Mouse (Mus musculus) lung, embryonic 14.5 days (tissue): ENCODE measurements around the gene Yod1. TPM values are rescaled to one million over a fixed set of nuclear protein-coding genes. Genes with fewer than 3 reads are reported as not detected.

Experiments
- ATAC-seq: fragments of 200-750 bp; cut with Nextera tagmentation; 2 replicates; pipeline ENCODE4 v1.8.0; 2017; ENCODE audit warnings: mild to moderate bottlenecking, moderate TSS enrichment, moderate library complexity; ENCODE audit not compliant: insufficient read depth
- DNase-seq: peaks from one replicate; pipeline ENCODE4 v3.0.0-alpha.2; 2015
- H3K27ac ChIP-seq: fragments of 300-500 bp; sonication (generic); 2 replicates; pipeline ENCODE4 v1.5.1; 2014; ENCODE audit warnings: low read depth, mild to moderate bottlenecking, moderate library complexity
- H3K27me3 ChIP-seq: fragments of 300-500 bp; sonication (generic); 2 replicates; pipeline ENCODE4 v1.6.1; 2014; ENCODE audit warnings: low read length, control low read depth; ENCODE audit not compliant: insufficient read depth
- H3K36me3 ChIP-seq: fragments of 300-500 bp; sonication (generic); 2 replicates; pipeline ENCODE4 v1.6.1; 2014; ENCODE audit warnings: control low read depth; ENCODE audit not compliant: insufficient read depth
- H3K4me1 ChIP-seq: fragments of 300-500 bp; sonication (generic); 2 replicates; pipeline ENCODE4 v1.6.1; 2014; ENCODE audit warnings: antibody characterized with exemption, control low read depth; ENCODE audit not compliant: insufficient read depth
- H3K4me2 ChIP-seq: fragments of 300-500 bp; sonication (generic); 2 replicates; pipeline ENCODE4 v1.6.1; 2014; ENCODE audit warnings: mild to moderate bottlenecking
- H3K4me3 ChIP-seq: fragments of 300-500 bp; sonication (generic); 2 replicates; pipeline ENCODE4 v1.5.1; 2014; ENCODE audit warnings: low read depth, low read length
- H3K9ac ChIP-seq: fragments of 300-500 bp; sonication (generic); 2 replicates; pipeline ENCODE4 v1.6.1; 2014
- H3K9me3 ChIP-seq: fragments of 300-500 bp; sonication (generic); 2 replicates; pipeline ENCODE4 v1.6.1; 2016; ENCODE audit warnings: low read depth, low read length, control low read depth
- CTCF ChIP-seq: IDR thresholded peaks from 2 replicates; pipeline ENCODE4 v1.5.1; 2016; ENCODE audit warnings: antibody characterized with exemption, low read depth
- WGBS: fragments of 180-500 bp; shearing (Covaris S2); extraction: QIAGEN DNeasy Blood & Tissue Kit; methylation state at CpG from one replicate; pipeline ENCODE4 v1.1.7; 2014; 5-methylcytosine and 5-hydroxymethylcytosine counted together
- polyA plus RNA-seq: library from polyadenylated mRNA; unstranded; fragments of >200 nt; fragmentation: Nextera tagmentation; extraction: Ambion mirVana; gene quantifications from 2 replicates; pipeline ENCODE4 v1.2.1, GENCODE M21; 2014

Yod1 gene
- polyA plus RNA-seq, 1 experiment from 2014 or later, result 11.7 TPM

DNA sequence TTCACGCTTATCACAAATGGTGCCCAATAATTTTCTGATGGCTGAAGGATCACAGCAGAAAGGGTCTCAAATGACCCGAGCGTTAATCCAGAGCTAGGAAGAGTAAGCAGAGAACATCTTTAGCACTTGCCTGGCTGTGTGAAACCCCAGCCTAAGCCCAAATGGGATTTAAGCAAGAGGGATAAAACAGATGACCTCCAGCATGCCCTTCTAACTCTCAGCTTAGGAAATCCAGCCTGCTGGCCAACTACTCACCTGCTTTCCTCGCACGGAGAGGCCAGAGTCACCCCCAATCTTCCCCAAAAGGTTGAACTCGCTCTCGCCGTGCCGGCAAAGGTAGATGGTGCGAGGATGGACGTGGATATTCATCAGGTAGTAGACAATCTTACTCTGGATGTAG is 15.2 kb upstream of the Yod1 start:
- H3K27ac ChIP-seq, result no peak overlapping the region
- DNase-seq (no peak), ATAC-seq (no peak)
- 93% methylated on average over 11 of the region's 11 CpGs for WGBS
- no peak for TF ChIP-seq CTCF
- H3K4me3 ChIP-seq, result no peak overlapping the region
- H3K9ac ChIP-seq, result no peak overlapping the region
- H3K36me3 ChIP-seq, result peaks cover 63% of the 10 kb centered on the region
- H3K4me2 ChIP-seq, result no peak overlapping the region
- no peaks in the 10 kb centered on the region for H3K27me3 ChIP-seq
- no peaks in the 10 kb centered on the region for H3K4me1 ChIP-seq
- H3K9me3 ChIP-seq, result no peaks in the 10 kb centered on the region

DNA sequence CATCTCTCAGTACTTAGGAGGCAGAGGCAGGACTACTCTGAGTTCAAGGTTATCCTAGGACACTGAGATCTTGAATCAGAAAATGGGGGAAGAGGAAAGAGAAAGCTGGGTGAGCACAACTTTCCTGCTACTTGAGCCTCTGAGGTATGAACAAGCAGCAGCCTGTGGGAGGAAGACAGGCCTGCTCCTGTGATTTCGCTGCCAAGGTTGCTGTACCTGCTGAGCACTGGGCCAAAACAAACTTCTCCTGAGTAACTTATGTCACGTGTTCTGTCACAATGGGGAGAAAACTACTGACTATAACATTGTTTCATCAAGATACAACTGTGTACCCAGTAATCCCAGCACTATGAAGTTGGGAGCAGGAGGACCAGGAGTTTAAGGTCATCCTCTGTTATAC is 13.5 kb upstream of the Yod1 start:
- TF ChIP-seq CTCF, result no peak
- Histone ChIP-seq H3K4me1 (no peaks in the 10 kb centered on the region), H3K4me2 (no peak overlapping the region), H3K27me3 (no peaks in the 10 kb centered on the region), H3K36me3 (peaks cover 58% of the 10 kb centered on the region), H3K27ac (no peak overlapping the region), H3K4me3 (no peak overlapping the region), H3K9me3 (no peaks in the 10 kb centered on the region), H3K9ac (no peak overlapping the region)
- 71% methylated on average over 2 of the region's 2 CpGs for whole genome bisulfite sequencing
- ATAC-seq (no peak), DNase-seq (no peak)

DNA sequence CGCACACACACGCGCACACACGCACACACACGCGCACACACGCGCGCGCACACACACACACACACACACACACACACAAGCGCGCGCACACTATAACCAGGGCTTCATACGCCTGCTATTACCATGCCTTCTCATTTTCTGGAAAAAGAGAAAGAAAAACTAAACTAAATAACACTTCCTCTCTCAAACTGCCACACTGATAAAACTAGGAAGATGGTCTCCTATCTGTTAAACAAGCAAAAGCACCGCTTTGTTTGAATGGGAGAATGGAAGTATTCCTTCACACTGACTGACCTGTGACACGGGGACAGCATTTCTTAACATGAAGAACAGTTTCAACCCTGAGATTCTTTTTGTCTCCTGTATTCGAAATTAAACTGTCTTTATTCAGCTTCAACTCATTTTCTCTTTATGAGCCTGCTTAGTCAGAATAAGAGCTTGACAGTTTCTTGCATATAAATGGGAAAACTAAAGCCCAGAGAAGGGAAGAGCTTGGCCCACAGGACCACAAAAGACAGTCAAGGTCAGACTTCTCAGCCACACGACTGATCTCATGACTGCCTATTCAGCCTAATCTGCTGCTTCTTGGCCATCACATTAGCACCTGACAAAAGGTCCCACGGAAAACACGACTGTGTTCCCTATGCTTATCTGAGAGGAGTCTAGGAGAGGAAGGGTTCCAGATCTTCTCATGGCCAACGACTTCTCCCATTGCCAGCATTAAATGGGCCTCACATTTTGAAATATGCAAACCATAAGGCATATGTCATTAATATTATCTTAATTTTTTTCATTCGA is 6.6 kb upstream of the Yod1 start:
- Histone ChIP-seq H3K4me3 (no peak overlapping the region), H3K36me3 (peaks cover 15% of the 10 kb centered on the region), H3K27me3 (no peaks in the 10 kb centered on the region), H3K9ac (no peak overlapping the region), H3K27ac (no peak overlapping the region), H3K4me1 (no peaks in the 10 kb centered on the region), H3K9me3 (no peaks in the 10 kb centered on the region), H3K4me2 (no peak overlapping the region)
- ATAC-seq (no peak), DNase-seq (no peak)
- TF ChIP-seq CTCF, result no peak
- WGBS, result 85% methylated on average over 22 of the region's 22 CpGs

DNA sequence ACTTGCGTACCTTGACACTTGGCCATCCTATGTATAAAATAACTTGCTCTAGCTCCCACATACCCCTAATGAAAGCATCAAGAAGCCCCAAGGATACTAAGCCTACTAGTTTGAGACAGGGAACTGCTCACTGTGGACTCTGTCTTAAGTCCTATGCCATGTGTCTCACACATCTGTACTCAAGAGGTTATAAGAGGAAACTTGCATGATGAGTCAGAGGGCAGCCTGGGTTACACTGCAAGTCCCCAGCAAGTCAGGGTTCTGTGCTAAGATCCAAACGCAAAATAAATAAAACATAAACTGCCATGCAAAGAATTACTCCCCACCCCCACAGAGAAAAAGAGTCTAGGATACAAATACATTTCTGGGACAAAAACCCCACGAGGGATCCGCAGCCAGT is 3.1 kb upstream of the Yod1 start:
- Histone ChIP-seq H3K9me3 (no peaks in the 10 kb centered on the region), H3K36me3 (peaks cover 3% of the 10 kb centered on the region; the same call in 1 of the 2 replicates), H3K4me2 (0 out of 2 replicates have a peak overlapping the region, but pooled peaks have one; percentile 95), H3K4me3 (no peak overlapping the region), H3K27ac (no peak overlapping the region), H3K27me3 (no peaks in the 10 kb centered on the region), H3K9ac (no peak overlapping the region), H3K4me1 (peaks cover 4% of the 10 kb centered on the region; the same call in 1 of the 2 replicates)
- TF ChIP-seq CTCF, result no peak
- 70% methylated on average over 4 of the region's 4 CpGs for WGBS
- ATAC-seq, result no peak
- no peak for DNase-seq

DNA sequence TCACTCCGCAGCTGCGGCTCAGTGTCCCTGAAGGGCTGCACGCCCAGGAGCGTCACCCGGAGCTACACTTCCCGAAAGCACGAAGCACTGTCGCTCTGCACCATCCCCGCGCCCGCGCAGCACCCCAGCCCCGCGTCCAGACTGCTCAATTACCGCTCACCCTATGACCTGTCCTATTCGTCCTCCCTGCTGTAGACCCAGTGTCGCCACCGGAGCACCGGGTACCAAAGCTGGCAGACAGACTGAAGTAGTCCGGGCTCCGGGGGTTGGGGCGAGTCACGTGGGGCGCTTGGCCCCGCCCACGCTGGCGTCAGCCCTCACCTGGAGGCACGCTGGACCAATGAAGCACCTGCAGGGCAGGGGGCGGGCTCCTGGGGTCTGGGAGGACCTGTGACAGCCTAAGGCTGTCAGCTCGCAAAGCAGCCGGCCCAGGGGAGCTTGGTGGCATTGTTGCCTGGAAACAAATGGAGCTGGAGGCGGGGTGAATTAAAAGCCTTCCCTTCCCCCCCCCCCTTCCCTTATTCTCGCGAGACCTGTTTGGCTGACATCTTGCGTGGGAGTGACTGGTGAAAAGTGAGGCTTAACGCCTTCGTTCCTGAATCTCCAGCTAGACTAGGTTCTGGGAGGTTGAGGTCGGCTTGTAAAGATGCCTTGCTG is 1.4 kb upstream of the Yod1 start, which contains the start of gene Gm29427:
Gene Gm29427 (minus strand): TSS at position 239 of the 657 bp plus-strand sequence.
- Histone ChIP-seq H3K4me3 (peak within 1 kb of the TSS; percentile 94), H3K4me1 (peaks cover 4% of the 10 kb centered on the region; the same call in 1 of the 2 replicates), H3K36me3 (peaks cover 6% of the 10 kb centered on the region; the same call in 1 of the 2 replicates), H3K27me3 (no peaks in the 10 kb centered on the region), H3K9me3 (no peaks in the 10 kb centered on the region), H3K9ac (peak within 1 kb of the TSS; percentile 94), H3K4me2 (peak within 1 kb of the TSS; percentile 95), H3K27ac (peak within 1 kb of the TSS; percentile 84)
- under 1% methylated on average over 38 of the region's 38 CpGs for WGBS
- TF ChIP-seq CTCF, result no peak
- peak; percentile 90 for DNase-seq
- ATAC-seq, result peak; percentile 92

DNA sequence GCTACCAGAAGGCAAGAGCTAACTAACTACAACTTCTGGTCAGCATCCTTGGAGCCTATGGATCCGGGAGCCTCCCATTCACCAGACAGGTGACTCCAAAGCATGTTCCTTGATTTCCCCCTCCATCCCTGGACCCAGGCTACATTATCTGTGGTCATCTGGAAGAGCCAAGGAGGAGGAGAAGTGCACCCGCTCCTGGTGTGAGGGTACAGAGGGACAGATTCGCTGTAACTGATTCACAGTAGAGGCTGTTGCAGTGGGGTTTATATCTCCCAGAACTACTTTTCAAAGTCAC is 962 bp upstream of the Yod1 start:
- H3K27ac ChIP-seq, result peak overlapping the region; percentile 84
- WGBS, result 0% methylated on average over 3 of the region's 3 CpGs
- H3K9me3 ChIP-seq, result no peaks in the 10 kb centered on the region
- H3K4me3 ChIP-seq, result peak overlapping the region; percentile 94
- H3K9ac ChIP-seq, result peak overlapping the region; percentile 94
- H3K27me3 ChIP-seq, result no peaks in the 10 kb centered on the region
- no peak for TF ChIP-seq CTCF
- peak overlapping the region; percentile 95 for H3K4me2 ChIP-seq
- H3K36me3 ChIP-seq, result peaks cover 6% of the 10 kb centered on the region; the same call in 1 of the 2 replicates
- no peak for DNase-seq
- ATAC-seq, result peak; percentile 26; the same call in 1 of the 2 replicates
- H3K4me1 ChIP-seq, result peaks cover 4% of the 10 kb centered on the region; the same call in 1 of the 2 replicates
